Mouse (Mus musculus) limb, embryonic 12.5 days (tissue): ENCODE measurements around the gene Exoc4. TPM values are rescaled to one million over a fixed set of nuclear protein-coding genes. Genes with fewer than 3 reads are reported as not detected.

Source experiments
- ATAC-seq: fragments of 200-750 bp; cut with Nextera tagmentation; 2 replicates; pipeline ENCODE4 v1.8.0; 2017; ENCODE audit warnings: low read depth, moderate TSS enrichment; ENCODE audit not compliant: insufficient number of reproducible peaks, insufficient read depth, low FRiP score, low TSS enrichment
- H3K27ac ChIP-seq: fragments of 300-500 bp; sonication (generic); 2 replicates; pipeline ENCODE4 v1.5.1; 2016; ENCODE audit warnings: mild to moderate bottlenecking, moderate library complexity
- H3K27me3 ChIP-seq: fragments of 300-500 bp; sonication (generic); 2 replicates; pipeline ENCODE4 v1.6.1; 2016; ENCODE audit warnings: mild to moderate bottlenecking, moderate library complexity
- H3K36me3 ChIP-seq: fragments of 300-500 bp; sonication (generic); 2 replicates; pipeline ENCODE4 v1.6.1; 2016; ENCODE audit warnings: mild to moderate bottlenecking, moderate library complexity
- H3K4me1 ChIP-seq: fragments of 300-500 bp; sonication (generic); replicated peaks from 2 replicates; pipeline ENCODE4 v1.6.1; 2016
- H3K4me2 ChIP-seq: fragments of 300-500 bp; sonication (generic); 2 replicates; pipeline ENCODE4 v1.6.1; 2016; ENCODE audit warnings: mild to moderate bottlenecking, moderate library complexity
- H3K4me3 ChIP-seq: fragments of 300-500 bp; sonication (generic); replicated peaks from 2 replicates; pipeline ENCODE4 v1.5.1; 2016; ENCODE audit warnings: mild to moderate bottlenecking
- H3K9ac ChIP-seq: fragments of 300-500 bp; sonication (generic); replicated peaks from 2 replicates; pipeline ENCODE4 v1.6.1; 2016; ENCODE audit warnings: mild to moderate bottlenecking, moderate library complexity
- H3K9me3 ChIP-seq: fragments of 300-500 bp; sonication (generic); 2 replicates; pipeline ENCODE4 v1.6.1; 2016; ENCODE audit warnings: mild to moderate bottlenecking, moderate library complexity
- WGBS: fragments of 180-500 bp; shearing (Covaris S2); methylation state at CpG from one replicate; pipeline ENCODE4 v1.1.7; 2016; 5-methylcytosine and 5-hydroxymethylcytosine counted together
- polyA plus RNA-seq: library from polyadenylated mRNA; unstranded; fragments of >200 nt; fragmentation: Nextera tagmentation; extraction: Ambion mirVana; gene quantifications from 2 replicates; pipeline ENCODE4 v1.2.1, GENCODE M21; 2016

The Exoc4 gene
- polyA plus RNA-seq, 1 experiment from 2014 or later, result 39.2 TPM

- H3K27ac ChIP-seq, result no peak overlapping the region
- no peaks in the 10 kb centered on the region for H3K36me3 ChIP-seq
- H3K4me2 ChIP-seq, result no peak overlapping the region
- no peaks in the 10 kb centered on the region for H3K4me1 ChIP-seq
- H3K9ac ChIP-seq, result no peak overlapping the region
- H3K9me3 ChIP-seq, result no peaks in the 10 kb centered on the region
- H3K27me3 ChIP-seq, result no peaks in the 10 kb centered on the region
- ATAC-seq, result no peak
- WGBS, result 76% methylated on average over 9 of the region's 9 CpGs
- H3K4me3 ChIP-seq, result no peak overlapping the region
Measured at GRCm38 (mm10) chr6:33484568-33484967, 235.7 kb downstream of the Exoc4 start.

GRCm38 (mm10) chr6:33489788-33490187, 240.9 kb downstream of the Exoc4 start:
- Histone ChIP-seq H3K27ac (no peak overlapping the region), H3K9me3 (no peaks in the 10 kb centered on the region), H3K4me2 (no peak overlapping the region), H3K36me3 (no peaks in the 10 kb centered on the region), H3K4me3 (no peak overlapping the region), H3K4me1 (no peaks in the 10 kb centered on the region), H3K9ac (no peak overlapping the region), H3K27me3 (no peaks in the 10 kb centered on the region)
- WGBS, result 92% methylated on average over 2 of the region's 2 CpGs
- ATAC-seq, result no peak

GRCm38 (mm10) chr6:33496141-33496855, 247.4 kb downstream of the Exoc4 start:
- ATAC-seq, result no peak
- no peaks in the 10 kb centered on the region for H3K9me3 ChIP-seq

GRCm38 (mm10) chr6:33497348-33497747, 248.5 kb downstream of the Exoc4 start:
- Histone ChIP-seq H3K4me3 (no peak overlapping the region), H3K9me3 (no peaks in the 10 kb centered on the region), H3K27ac (no peak overlapping the region), H3K9ac (no peak overlapping the region), H3K4me1 (peaks cover 13% of the 10 kb centered on the region; the same call in 1 of the 2 replicates), H3K27me3 (no peaks in the 10 kb centered on the region), H3K4me2 (no peak overlapping the region), H3K36me3 (no peaks in the 10 kb centered on the region)
- no peak for ATAC-seq

More at GRCm38 (mm10) chr6:33496141-33496855, 247.4 kb downstream of the Exoc4 start:
- no peaks in the 10 kb centered on the region for H3K36me3 ChIP-seq
- peaks cover 13% of the 10 kb centered on the region; the same call in 1 of the 2 replicates for H3K4me1 ChIP-seq
- 0 out of 2 replicates have a peak overlapping the region, but pooled peaks have one; percentile 53 for H3K27ac ChIP-seq
- H3K27me3 ChIP-seq, result no peaks in the 10 kb centered on the region
- WGBS, result 65% methylated on average over 6 of the region's 6 CpGs
- H3K4me3 ChIP-seq, result no peak overlapping the region
- no peak overlapping the region for H3K9ac ChIP-seq
- no peak overlapping the region for H3K4me2 ChIP-seq

- H3K4me1 ChIP-seq, result no peaks in the 10 kb centered on the region
- WGBS, result 78% methylated on average over 4 of the region's 4 CpGs
- no peaks in the 10 kb centered on the region for H3K36me3 ChIP-seq
- H3K9me3 ChIP-seq, result no peaks in the 10 kb centered on the region
- no peak for ATAC-seq
- H3K9ac ChIP-seq, result no peak overlapping the region
- no peak overlapping the region for H3K4me3 ChIP-seq
- no peaks in the 10 kb centered on the region for H3K27me3 ChIP-seq
- H3K27ac ChIP-seq, result no peak overlapping the region
- H3K4me2 ChIP-seq, result no peak overlapping the region
Measured at GRCm38 (mm10) chr6:33502388-33502787, 253.5 kb downstream of the Exoc4 start.

- H3K4me3 ChIP-seq, result no peak overlapping the region
- H3K27me3 ChIP-seq, result no peaks in the 10 kb centered on the region
- no peak overlapping the region for H3K4me2 ChIP-seq
- H3K4me1 ChIP-seq, result no peaks in the 10 kb centered on the region
- WGBS, result 83% methylated on average over 3 of the region's 3 CpGs
- no peak overlapping the region for H3K9ac ChIP-seq
- ATAC-seq, result no peak
- H3K27ac ChIP-seq, result no peak overlapping the region
- H3K9me3 ChIP-seq, result no peaks in the 10 kb centered on the region
- no peaks in the 10 kb centered on the region for H3K36me3 ChIP-seq
Measured at GRCm38 (mm10) chr6:33503381-33503780, 254.5 kb downstream of the Exoc4 start.

- H3K27me3 ChIP-seq, result no peaks in the 10 kb centered on the region
- H3K36me3 ChIP-seq, result no peaks in the 10 kb centered on the region
- no peak overlapping the region for H3K4me2 ChIP-seq
- H3K9me3 ChIP-seq, result no peaks in the 10 kb centered on the region
- no peak overlapping the region for H3K9ac ChIP-seq
- no peaks in the 10 kb centered on the region for H3K4me1 ChIP-seq
- ATAC-seq, result no peak
- no peak overlapping the region for H3K27ac ChIP-seq
- no peak overlapping the region for H3K4me3 ChIP-seq
Measured at GRCm38 (mm10) chr6:33507134-33507533, 258.2 kb downstream of the Exoc4 start.

GRCm38 (mm10) chr6:33515391-33515790, 266.5 kb downstream of the Exoc4 start:
- Histone ChIP-seq H3K9me3 (no peaks in the 10 kb centered on the region), H3K9ac (no peak overlapping the region), H3K4me1 (no peaks in the 10 kb centered on the region), H3K4me2 (no peak overlapping the region), H3K27me3 (no peaks in the 10 kb centered on the region), H3K4me3 (no peak overlapping the region), H3K27ac (no peak overlapping the region), H3K36me3 (no peaks in the 10 kb centered on the region)
- no peak for ATAC-seq
- WGBS, result 66% methylated on average over 4 of the region's 4 CpGs

GRCm38 (mm10) chr6:33516798-33517197, 267.9 kb downstream of the Exoc4 start:
- no peaks in the 10 kb centered on the region for H3K27me3 ChIP-seq
- H3K9ac ChIP-seq, result no peak overlapping the region
- WGBS, result 75% methylated on average over 6 of the region's 6 CpGs
- no peak for ATAC-seq
- H3K27ac ChIP-seq, result no peak overlapping the region
- no peak overlapping the region for H3K4me2 ChIP-seq
- H3K9me3 ChIP-seq, result no peaks in the 10 kb centered on the region
- no peaks in the 10 kb centered on the region for H3K36me3 ChIP-seq
- H3K4me3 ChIP-seq, result no peak overlapping the region
- H3K4me1 ChIP-seq, result no peaks in the 10 kb centered on the region

GRCm38 (mm10) chr6:33517890-33518410, 269.1 kb downstream of the Exoc4 start:
- Histone ChIP-seq H3K4me1 (no peaks in the 10 kb centered on the region), H3K4me3 (no peak overlapping the region), H3K9me3 (no peaks in the 10 kb centered on the region), H3K36me3 (no peaks in the 10 kb centered on the region), H3K4me2 (no peak overlapping the region), H3K27me3 (no peaks in the 10 kb centered on the region), H3K9ac (no peak overlapping the region), H3K27ac (no peak overlapping the region)
- WGBS, result 18% methylated on average over 5 of the region's 5 CpGs
- ATAC-seq, result no peak

- no peak overlapping the region for H3K4me2 ChIP-seq
- no peaks in the 10 kb centered on the region for H3K4me1 ChIP-seq
- H3K9ac ChIP-seq, result no peak overlapping the region
- WGBS, result 87% methylated on average over 7 of the region's 7 CpGs
- ATAC-seq, result no peak
- H3K27me3 ChIP-seq, result no peaks in the 10 kb centered on the region
- no peak overlapping the region for H3K27ac ChIP-seq
- no peaks in the 10 kb centered on the region for H3K9me3 ChIP-seq
- H3K4me3 ChIP-seq, result no peak overlapping the region
- no peaks in the 10 kb centered on the region for H3K36me3 ChIP-seq
Measured at GRCm38 (mm10) chr6:33525695-33526366, 276.9 kb downstream of the Exoc4 start.
